8 mouse cellular contexts compared by ENCODE assay signal in genomic region chr8:110919341-110920031, GRCm38 (mm10). TPM values are rescaled to one million over a fixed set of nuclear protein-coding genes. Genes with fewer than 3 reads are reported as not detected.
DNase-seq lines count a peak whose midpoint lies in the region; ATAC-seq and TF ChIP-seq lines count a peak whose summit lies in the region.

St3gal2 (plus strand) TSS chr8:110919922.

- TF ChIP-seq CTCF in C2C12 (IDR thresholded peaks at IDR 0.05; ENCODE audit: control insufficient read depth, insufficient read depth, insufficient read length), result no peak
- TF ChIP-seq CTCF in midbrain, postnatal 0 days (IDR thresholded peaks at IDR 0.05), result no peak

- 1% methylated on average over 33 of the region's 36 CpGs for WGBS in heart, embryonic 10.5 days
- 2% methylated on average over 24 of the region's 36 CpGs for WGBS in kidney, embryonic 14.5 days
- WGBS in limb, embryonic 15.5 days, result under 1% methylated on average over 16 of the region's 36 CpGs
- 1% methylated on average over 19 of the region's 36 CpGs for WGBS in midbrain, postnatal 0 days

- peaks cover 29% of the 10 kb centered on the region for H3K79me3 ChIP-seq in C2C12 (ENCODE audit: low read depth)

- DNase-seq in brain, adult 2 months (ENCODE audit: low read depth, low spot score), result peak; percentile 99
- peak; percentile 99 for DNase-seq in heart, embryonic 10.5 days (ENCODE audit: low spot score)
- DNase-seq in midbrain, postnatal 0 days (ENCODE audit: low spot score), result peak; percentile 98
- peak; percentile 57 to 71 for DNase-seq in spleen, postnatal 14 days (ENCODE audit: low spot score in 2 of 2)

- H3K4me3 ChIP-seq in C2C12 (ENCODE audit: insufficient read depth, poor library complexity, severe bottlenecking), result peak within 1 kb of the TSS; percentile 56
- H3K4me3 ChIP-seq in heart, embryonic 10.5 days, result peak within 1 kb of the TSS; percentile 90
- peak within 1 kb of the TSS; percentile 83 for H3K4me3 ChIP-seq in kidney, embryonic 14.5 days (ENCODE audit: low read length)
- peak within 1 kb of the TSS; percentile 79 for H3K4me3 ChIP-seq in limb, embryonic 15.5 days
- H3K4me3 ChIP-seq in midbrain, postnatal 0 days (ENCODE audit: low read depth, low read length), result peak within 1 kb of the TSS; percentile 77

- peak; percentile 62 for ATAC-seq in erythroblast, adult 5-6 weeks (replicated peaks; ENCODE audit: low FRiP score, poor library complexity, severe bottlenecking)
- ATAC-seq in kidney, embryonic 14.5 days (ENCODE audit: low FRiP score, low TSS enrichment), result peak; percentile 97
- ATAC-seq in limb, embryonic 15.5 days (ENCODE audit: insufficient number of reproducible peaks, low FRiP score, low TSS enrichment, low read depth), result peak; percentile 99
- ATAC-seq in midbrain, postnatal 0 days (ENCODE audit: low FRiP score), result peak; percentile 99

- peak within 1 kb of the TSS; percentile 97 for H3K27ac ChIP-seq in heart, embryonic 10.5 days
- peak within 1 kb of the TSS; percentile 43 for H3K27ac ChIP-seq in kidney, embryonic 14.5 days (ENCODE audit: low read depth, low read length)
- H3K27ac ChIP-seq in limb, embryonic 15.5 days, result peak within 1 kb of the TSS; percentile 89
- H3K27ac ChIP-seq in midbrain, postnatal 0 days (ENCODE audit: low read depth, low read length), result peak within 1 kb of the TSS; percentile 74

- peak within 1 kb of the TSS; percentile 71 for H3K4me2 ChIP-seq in kidney, embryonic 14.5 days (replicated peaks; ENCODE audit: low read depth, low read length)
- H3K4me2 ChIP-seq in limb, embryonic 15.5 days, result peak within 1 kb of the TSS; percentile 76
- peak within 1 kb of the TSS; percentile 85 for H3K4me2 ChIP-seq in midbrain, postnatal 0 days (ENCODE audit: low read depth, low read length, poor library complexity, severe bottlenecking)

- H3K9me3 ChIP-seq in heart, embryonic 10.5 days, result no peaks in the 10 kb centered on the region
- H3K9me3 ChIP-seq in kidney, embryonic 14.5 days (ENCODE audit: control insufficient read depth, low read length), result no peaks in the 10 kb centered on the region
- no peaks in the 10 kb centered on the region for H3K9me3 ChIP-seq in limb, embryonic 15.5 days
- no peaks in the 10 kb centered on the region for H3K9me3 ChIP-seq in midbrain, postnatal 0 days (ENCODE audit: low read length)

- H3K9ac ChIP-seq in kidney, embryonic 14.5 days (ENCODE audit: low read depth, low read length), result peak within 1 kb of the TSS; percentile 89
- H3K9ac ChIP-seq in limb, embryonic 15.5 days, result peak within 1 kb of the TSS; percentile 79
- H3K9ac ChIP-seq in midbrain, postnatal 0 days (replicated peaks; ENCODE audit: low read length, poor library complexity, severe bottlenecking), result peak within 1 kb of the TSS; percentile 85

- H3K27me3 ChIP-seq in C2C12 (ENCODE audit: control insufficient read depth, insufficient read depth, insufficient read length), result no peaks in the 10 kb centered on the region
- H3K27me3 ChIP-seq in heart, embryonic 10.5 days (ENCODE audit: insufficient read depth, poor library complexity, severe bottlenecking), result no peaks in the 10 kb centered on the region
- H3K27me3 ChIP-seq in kidney, embryonic 14.5 days (ENCODE audit: control insufficient read depth, insufficient read depth, low read length), result no peaks in the 10 kb centered on the region
- no peaks in the 10 kb centered on the region for H3K27me3 ChIP-seq in limb, embryonic 15.5 days
- no peaks in the 10 kb centered on the region for H3K27me3 ChIP-seq in midbrain, postnatal 0 days (ENCODE audit: insufficient read depth, low read length)

- peaks cover 35% of the 10 kb centered on the region for H3K4me1 ChIP-seq in heart, embryonic 10.5 days
- H3K4me1 ChIP-seq in kidney, embryonic 14.5 days (ENCODE audit: control insufficient read depth, insufficient read depth, low read length), result peaks cover 18% of the 10 kb centered on the region
- peaks cover 30% of the 10 kb centered on the region for H3K4me1 ChIP-seq in limb, embryonic 15.5 days
- peaks cover 13% of the 10 kb centered on the region for H3K4me1 ChIP-seq in midbrain, postnatal 0 days (ENCODE audit: insufficient read depth, low read length)

- peak within 1 kb of the TSS; percentile 80 for H3ac ChIP-seq in C2C12 (ENCODE audit: control insufficient read depth, insufficient read length, low read depth)

- peaks cover 44% of the 10 kb centered on the region for H3K79me2 ChIP-seq in C2C12 (ENCODE audit: control insufficient read depth, insufficient read depth)

- no peaks in the 10 kb centered on the region for H3K36me3 ChIP-seq in C2C12 (ENCODE audit: control insufficient read depth, insufficient read depth)
- H3K36me3 ChIP-seq in heart, embryonic 10.5 days, result peaks cover 6% of the 10 kb centered on the region; the same call in 1 of the 2 replicates
- no peaks in the 10 kb centered on the region for H3K36me3 ChIP-seq in kidney, embryonic 14.5 days (ENCODE audit: control insufficient read depth, insufficient read depth, low read length)
- H3K36me3 ChIP-seq in limb, embryonic 15.5 days, result 0 out of 2 replicates have a peak, but pooled peaks cover 3% of the 10 kb centered on the region
- H3K36me3 ChIP-seq in midbrain, postnatal 0 days (ENCODE audit: insufficient read depth, low read length), result no peaks in the 10 kb centered on the region

TF ChIP-seq in C2C12, 6 proteins besides CTCF, POLR2A, EP300 and RAD21:
- TF ChIP-seq CEBPB (IDR thresholded peaks at IDR 0.05; ENCODE audit: low read depth) (no peak), MYOD1 (IDR thresholded peaks at IDR 0.05; ENCODE audit: control insufficient read depth, insufficient read length, low read depth) (no peak), USF1 (IDR thresholded peaks at IDR 0.05; ENCODE audit: low read depth) (no peak), MAX (IDR thresholded peaks at IDR 0.05) (no peak), MYOG (IDR thresholded peaks at IDR 0.05; ENCODE audit: control insufficient read depth, extremely low read depth, insufficient read length) (no peak), FOSL1 (IDR thresholded peaks at IDR 0.05; ENCODE audit: insufficient read depth, low read length, poor library complexity, severe bottlenecking) (no peak)
TF ChIP-seq in C2C12: peak in this region for 0.

RNA-seq across cellular contexts. Expression of gene St3gal2, which starts in this region (rescaled TPM):
- 23.3 TPM for polyA plus RNA-seq in C2C12 (2012; fragmentation: generic; extraction: Trizol)
- total RNA-seq in erythroblast, adult 5-6 weeks (2015; ENCODE audit: low replicate concordance), result 60.1 and 66.5 TPM in 2 replicates
- total RNA-seq in erythroblast, adult 5-6 weeks (2017; ENCODE audit: low replicate concordance), result 66.0 and 95.1 TPM in 2 replicates
- polyA plus RNA-seq in heart, embryonic 10.5 days (2016; fragmentation: Nextera tagmentation; extraction: Ambion mirVana), result 23.2 and 30.2 TPM in 2 replicates
- polyA plus RNA-seq in kidney, embryonic 14.5 days (2014; fragmentation: Nextera tagmentation; extraction: Ambion mirVana), result 12.1 and 14.3 TPM in 2 replicates
- 29.6 and 32.6 TPM in 2 replicates for polyA plus RNA-seq in limb, embryonic 15.5 days (2015; fragmentation: Nextera tagmentation; extraction: Ambion mirVana)
- total RNA-seq in midbrain, postnatal 0 days (2014; rRNA removed), result 39.7 and 45.7 TPM in 2 replicates
- 20.4 and 21.3 TPM in 2 replicates for polyA plus RNA-seq in midbrain, postnatal 0 days (2015; fragmentation: Nextera tagmentation; extraction: Ambion mirVana)

Comparison
In these comparisons a context has a peak if more than half of its experiments do, and no peak if none do; other contexts are left out.
1. Peak in every context shown above with its lines: DNase-seq, ATAC-seq, H3K4me3 ChIP-seq and H3K27ac ChIP-seq.
2. H3K27ac ChIP-seq: peak in every context shown above with its lines; median percentile 97 in heart, embryonic 10.5 days; 89 in limb, embryonic 15.5 days; 74 in midbrain, postnatal 0 days; 43 in kidney, embryonic 14.5 days.